Mouse (Mus musculus): ENCODE measurements around the gene Kdm4d.
A peak's percentile ranks its signal among the peaks of the same experiment; 100 is the strongest.
"Not testable (repeated sequence)": the region's sequence is repeated elsewhere in the genome, so short reads cannot be mapped to it uniquely, and the experiment has no call there.

Kdm4d gene

DNA sequence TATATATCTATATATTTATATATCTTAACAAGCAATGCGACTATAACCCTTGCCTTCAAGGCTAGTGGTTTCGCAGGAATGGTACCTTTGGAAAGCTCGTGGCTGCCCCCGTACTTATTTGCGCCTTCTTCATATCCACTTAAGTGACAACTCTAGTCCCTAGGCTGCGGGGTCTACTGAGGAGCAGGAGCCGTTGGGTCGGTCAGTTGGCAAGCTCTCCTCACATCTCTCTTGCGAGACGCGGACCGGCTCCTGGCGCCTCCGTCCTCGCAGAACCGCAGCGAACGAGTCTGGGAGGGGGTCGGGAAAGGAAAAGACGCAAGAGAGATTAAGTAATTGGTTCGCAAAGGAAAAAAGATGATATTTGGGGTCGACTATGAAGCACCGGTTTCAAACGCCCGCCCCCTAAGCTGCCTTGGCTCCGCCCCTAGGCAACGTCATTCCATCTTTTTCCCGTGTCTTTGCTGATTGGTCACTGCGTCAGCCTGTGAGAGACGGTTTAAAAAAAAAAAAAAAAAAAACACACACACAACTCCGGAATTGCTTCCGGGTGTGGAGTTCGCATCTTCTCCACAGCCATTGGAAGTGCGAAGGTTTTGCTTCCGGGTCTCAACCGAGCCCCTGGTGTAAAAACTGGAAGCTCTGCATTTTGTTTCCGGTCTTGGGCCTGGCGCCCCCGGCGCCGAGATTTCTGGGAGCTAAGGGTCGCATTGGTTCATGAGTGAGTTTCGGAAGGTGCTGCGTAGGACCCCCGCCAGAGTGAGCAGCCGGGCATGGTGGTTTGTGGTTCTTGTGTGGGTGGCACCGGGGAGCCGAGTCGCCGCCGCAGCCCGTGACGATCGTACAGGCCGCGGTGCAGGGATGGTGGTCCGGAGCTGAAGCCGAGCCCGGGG is at the start of gene Kdm4d, which contains the start of gene Cwc15:
Gene Kdm4d (minus strand): TSS at position 460 of the 893 bp plus-strand sequence.
Gene Cwc15 (plus strand): TSS at position 595 of the 893 bp plus-strand sequence.
- DNase-seq (ENCODE audit: low spot score): peak; percentile 99

DNA sequence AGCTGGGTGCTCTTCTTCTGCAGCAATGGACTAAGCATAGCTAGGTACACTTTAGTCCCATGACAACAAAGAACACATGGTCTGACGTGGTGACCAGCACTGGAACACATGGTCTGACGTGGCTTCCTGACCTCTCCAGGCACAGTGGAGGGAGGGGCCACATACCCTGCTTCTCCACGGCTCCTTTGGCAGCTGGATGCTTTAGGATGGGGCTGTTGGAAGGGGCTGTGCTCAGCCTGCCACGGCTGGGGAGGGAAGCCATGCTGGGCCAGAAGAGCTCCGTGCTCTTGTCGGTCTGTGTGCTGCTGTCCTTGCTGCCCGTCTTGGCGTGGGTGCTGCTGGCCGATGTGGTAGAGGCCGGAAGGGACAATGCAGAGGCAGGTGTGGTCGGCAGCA is 48.1 kb upstream of the Kdm4d start:
- DNase-seq (ENCODE audit: low spot score): no peak

- no peak for DNase-seq (ENCODE audit: low spot score)
Observed at GRCm38 (mm10) chr9:14547584-14548365, 47.5 kb upstream of the Kdm4d start.

- no peak for DNase-seq (ENCODE audit: low spot score)
Observed at GRCm38 (mm10) chr9:14544034-14544757, 43.9 kb upstream of the Kdm4d start.

GRCm38 (mm10) chr9:14534833-14535456 is 34.7 kb upstream of the Kdm4d start:
- DNase-seq (ENCODE audit: low spot score): no peak

GRCm38 (mm10) chr9:14533659-14534058 is 33.4 kb upstream of the Kdm4d start:
- DNase-seq (ENCODE audit: low spot score): no peak

DNA sequence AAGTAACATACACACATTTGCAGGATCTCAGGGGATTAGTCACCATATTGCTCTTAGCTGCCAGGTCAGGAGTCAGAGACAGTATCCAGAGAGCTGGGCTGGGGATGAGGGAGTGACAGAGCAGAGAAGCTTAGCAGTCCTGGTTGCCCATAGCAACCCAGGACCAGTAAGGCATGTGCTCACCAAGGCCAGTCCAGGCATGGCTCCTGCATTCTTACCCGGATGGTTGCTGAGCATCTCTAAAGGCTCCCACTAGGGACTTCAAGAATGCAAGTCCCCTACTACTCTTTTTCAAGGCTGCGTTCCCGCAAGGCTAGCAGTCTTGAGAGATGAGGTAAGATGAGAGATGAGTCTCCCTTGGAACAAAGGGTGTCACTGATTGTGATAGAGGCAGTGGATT is 32.0 kb upstream of the Kdm4d start:
- no peak for DNase-seq (ENCODE audit: low spot score)

DNA sequence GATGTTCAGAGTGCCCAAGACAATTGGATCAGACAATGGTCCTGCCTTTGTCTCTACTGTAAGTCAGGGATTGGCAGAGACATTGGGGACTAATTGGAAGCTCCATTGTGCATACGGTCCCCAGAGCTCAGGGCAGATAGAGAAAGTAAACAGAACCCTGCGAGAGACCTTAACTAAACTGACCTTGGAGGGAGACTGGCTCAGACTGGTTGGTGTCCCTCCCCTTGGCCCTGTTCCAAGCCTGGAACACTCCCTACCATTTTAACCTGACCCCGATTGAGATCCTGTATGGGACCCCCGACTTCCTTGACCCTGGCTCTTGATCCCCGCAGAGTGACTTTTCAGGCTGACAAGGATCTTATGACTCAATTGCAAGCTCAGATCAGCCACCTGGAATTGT is 29.7 kb upstream of the Kdm4d start:
- DNase-seq (ENCODE audit: low spot score): no peak

DNA sequence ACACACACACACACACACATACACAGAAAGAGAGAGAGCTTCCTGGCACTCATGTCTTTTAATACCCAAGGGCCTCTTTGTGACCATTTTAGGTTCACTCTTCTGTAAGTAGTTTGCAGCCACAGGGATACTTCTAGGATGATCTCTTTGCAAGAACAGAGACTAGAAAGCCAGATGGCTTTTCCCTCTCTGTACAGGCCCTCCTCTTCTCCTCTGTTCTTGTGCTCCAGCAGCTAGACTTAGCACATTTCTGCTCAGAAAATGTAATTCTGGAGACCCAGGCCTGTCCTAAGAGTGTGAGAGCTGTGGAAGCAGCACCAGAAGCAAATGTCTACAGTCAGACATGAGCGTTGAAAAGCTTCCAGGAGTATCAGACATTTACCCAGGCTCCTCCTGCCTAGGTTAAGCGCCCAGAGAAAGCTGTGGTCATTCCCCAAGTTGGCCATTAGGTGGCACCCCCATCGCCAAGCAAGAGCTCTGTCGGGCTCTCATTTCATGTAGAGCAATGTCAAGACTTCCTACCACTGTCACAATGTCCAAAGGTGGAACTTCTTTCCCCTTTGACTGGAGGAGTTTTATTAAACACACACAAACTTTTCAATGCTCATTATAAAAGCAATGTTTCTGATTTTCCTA is 23.2 kb upstream of the Kdm4d start:
- peak; percentile 92 for DNase-seq (ENCODE audit: low spot score)

DNA sequence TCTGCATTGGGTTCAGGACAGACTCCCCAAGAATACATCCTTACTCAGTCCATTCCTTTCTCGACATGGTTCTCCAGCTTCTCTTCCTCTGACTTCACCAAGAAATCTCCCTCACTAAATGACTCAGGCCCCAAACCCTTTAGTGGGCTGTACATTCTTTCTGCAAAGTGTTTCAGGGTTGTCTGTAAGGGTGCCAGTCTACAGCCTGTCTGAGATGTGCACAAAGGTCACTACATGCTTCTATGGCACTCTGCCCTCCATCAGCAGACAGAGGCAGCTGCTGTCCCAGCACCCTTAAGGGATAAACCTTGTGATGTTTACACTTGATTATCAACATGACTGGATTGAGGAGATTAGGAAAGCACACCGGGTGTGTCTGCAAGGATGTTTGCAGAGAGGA is 21.4 kb upstream of the Kdm4d start:
- DNase-seq (ENCODE audit: low spot score): peak; percentile 59

GRCm38 (mm10) chr9:14520971-14521670 is 20.8 kb upstream of the Kdm4d start:
- no peak for DNase-seq (ENCODE audit: low spot score)

DNA sequence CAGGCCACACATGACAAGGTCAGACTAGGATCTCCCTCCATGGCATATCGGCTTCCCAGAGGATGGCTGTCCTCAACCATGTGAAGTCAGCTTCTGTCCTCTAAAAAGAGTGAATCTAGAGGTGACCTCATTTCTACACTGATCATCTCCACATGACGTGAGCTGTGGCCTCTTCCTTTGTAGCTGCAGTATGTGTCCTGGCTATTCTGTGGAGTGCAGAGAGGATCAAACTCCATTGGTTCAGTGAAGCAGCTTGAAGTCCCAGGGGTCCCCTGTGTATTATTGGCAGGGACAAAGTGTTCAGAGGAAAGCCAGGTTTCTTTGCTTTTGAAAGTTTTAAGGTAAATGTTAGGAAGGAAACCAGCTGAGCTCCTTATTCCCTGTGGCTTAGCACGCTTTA is 17.8 kb upstream of the Kdm4d start:
- DNase-seq (ENCODE audit: low spot score): no peak

- DNase-seq (ENCODE audit: low spot score): no peak
Observed at GRCm38 (mm10) chr9:14517296-14517695, 17.0 kb upstream of the Kdm4d start.

DNA sequence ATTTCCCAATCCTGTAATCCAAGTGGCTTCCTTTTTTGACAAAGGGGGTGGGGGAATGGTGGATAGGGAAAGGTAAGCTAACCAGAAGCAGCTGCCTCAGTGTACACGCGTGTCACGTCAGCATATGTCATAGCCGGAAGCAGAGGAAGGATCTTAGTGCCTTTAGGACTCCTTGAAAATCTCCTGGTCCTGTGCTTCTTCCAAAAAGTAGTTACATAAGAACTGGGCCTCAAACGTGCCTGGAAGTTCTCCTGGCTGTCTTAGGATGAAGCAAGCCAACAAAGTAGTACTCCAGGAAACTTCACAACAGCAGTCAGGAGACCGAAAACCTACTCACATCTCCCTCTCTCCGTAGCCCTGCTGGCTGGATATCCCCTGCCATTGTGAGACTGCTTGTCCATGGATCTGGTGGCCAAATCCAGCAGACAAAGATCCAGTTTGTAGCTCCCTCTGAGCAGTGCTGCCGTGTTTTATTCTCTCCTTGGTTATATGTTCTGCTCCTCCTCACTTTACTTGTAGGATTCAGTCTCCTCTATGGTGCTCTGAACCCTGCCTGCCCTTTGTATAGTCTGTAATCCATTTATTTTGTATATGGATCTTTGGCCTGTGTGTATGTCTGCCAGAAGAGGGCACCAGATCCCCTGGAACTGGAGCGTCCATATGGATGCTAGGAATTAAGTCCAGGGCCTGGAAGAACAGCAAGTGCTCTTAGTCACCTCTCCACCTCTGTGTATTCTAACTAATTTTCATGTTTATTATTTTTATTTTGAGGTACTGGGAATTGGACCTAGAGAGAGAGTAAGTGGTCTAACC is 12.6 kb upstream of the Kdm4d start:
- DNase-seq (ENCODE audit: low spot score): peak; percentile 70

GRCm38 (mm10) chr9:14500916-14501424 is 688 bp upstream of the Kdm4d start:
- peak; percentile 28 for DNase-seq (ENCODE audit: low spot score)

- DNase-seq (ENCODE audit: low spot score): no peak
Observed at GRCm38 (mm10) chr9:14498896-14499705, 1.2 kb downstream of the Kdm4d start.

GRCm38 (mm10) chr9:14463668-14464067 is 36.6 kb downstream of the Kdm4d start:
- not testable (repeated sequence) for DNase-seq (ENCODE audit: low spot score)

GRCm38 (mm10) chr9:14462536-14462935 is 37.7 kb downstream of the Kdm4d start:
- not testable (repeated sequence) for DNase-seq (ENCODE audit: low spot score)

- DNase-seq (ENCODE audit: low spot score): no peak
Observed at GRCm38 (mm10) chr9:14456320-14456719, 44.0 kb downstream of the Kdm4d start.

All from adipocyte (in vitro differentiated cells).